Mouse (Mus musculus) thymus, adult 2 months (tissue): ENCODE measurements at regions not wholly inside any gene's neighbourhood (a gene's known extent, or its start where the extent isn't known, plus 50 kb on each side); places are given as distances from the start of the nearest gene placed in this dataset.

Source experiments
- CTCF ChIP-seq: fragments of 200-500 bp; IDR thresholded peaks from 2 replicates; pipeline ENCODE4 v1.5.1; 2012; ENCODE audit warnings: mild to moderate bottlenecking, control low read depth, low read length, moderate library complexity, borderline replicate concordance; ENCODE audit not compliant: control insufficient read depth, poor library complexity, insufficient read depth; ENCODE audit errors: extremely low read depth
- POLR2A ChIP-seq: fragments of 200-500 bp; IDR thresholded peaks from 2 replicates; pipeline ENCODE4 v1.6.1; 2012; ENCODE audit warnings: mild to moderate bottlenecking, low read length, control low read depth, moderate library complexity; ENCODE audit not compliant: control insufficient read depth, poor library complexity, insufficient read depth; ENCODE audit errors: extremely low read depth

- TF ChIP-seq POLR2A (no peak), CTCF (no peak)
Measured at GRCm38 (mm10) chr1:61296831-61297230, 319.1 kb downstream of the Icos start.
